Mouse (Mus musculus) embryonic fibroblast, embryonic 13.5 days (primary cell): ENCODE results near the gene Ccdc24. TPM values are rescaled to one million over a fixed set of nuclear protein-coding genes. Genes with fewer than 3 reads are reported as not detected.

Experiments used
- H3K27ac ChIP-seq: 2 replicates; pipeline ENCODE4 v1.5.1; 2012; ENCODE audit warnings: low read length, control low read depth, inconsistent platforms; ENCODE audit not compliant: insufficient read depth
- H3K4me1 ChIP-seq: 2 replicates; pipeline ENCODE4 v1.6.1; 2011; ENCODE audit warnings: low read length; ENCODE audit not compliant: control insufficient read depth, insufficient read depth
- H3K4me3 ChIP-seq: 2 replicates; pipeline ENCODE4 v1.5.1; 2011; ENCODE audit warnings: mild to moderate bottlenecking, control low read depth, low read length; ENCODE audit not compliant: insufficient read depth
- CTCF ChIP-seq: IDR thresholded peaks from 2 replicates; pipeline ENCODE4 v1.5.1; 2011; ENCODE audit warnings: mild to moderate bottlenecking, control low read depth, low read length, moderate library complexity, borderline replicate concordance; ENCODE audit not compliant: insufficient read depth
- POLR2A ChIP-seq: IDR thresholded peaks from 2 replicates; pipeline ENCODE4 v1.6.1; 2011; ENCODE audit warnings: low read depth, mild to moderate bottlenecking, control low read depth, low read length, moderate library complexity
- polyA plus RNA-seq: library from polyadenylated mRNA; stranded (reverse); fragments of >200 nt; gene quantifications from 2 replicates; pipeline ENCODE4 v1.2.4, GENCODE M21; 2011; ENCODE audit warnings: low read depth; ENCODE audit not compliant: missing spikeins, insufficient read length

Ccdc24 gene
- polyA plus RNA-seq, 1 experiment = 2.5 TPM

DNA sequence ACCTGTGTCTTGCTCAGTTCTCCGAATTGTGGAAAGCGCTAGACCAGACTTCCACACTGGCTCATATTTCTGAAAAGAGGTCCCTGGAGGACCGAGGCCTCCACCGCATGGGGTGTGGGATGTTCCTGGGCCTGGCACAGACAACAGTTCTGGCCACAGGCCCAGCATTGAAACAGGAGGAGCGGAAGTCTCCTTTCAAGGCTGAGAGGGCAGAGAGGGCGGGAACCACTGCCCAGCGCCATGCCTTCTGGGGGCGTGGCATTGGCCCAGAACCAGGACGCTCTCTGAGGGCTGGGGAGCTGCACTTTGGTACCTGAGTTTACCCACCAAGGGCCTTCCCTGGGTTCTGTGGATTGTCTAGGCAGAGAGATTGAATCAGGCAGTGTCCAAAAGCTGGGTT lies 6.3 kb downstream of the Ccdc24 start:
- no peak for TF ChIP-seq POLR2A
- no peak for TF ChIP-seq CTCF
- H3K27ac ChIP-seq = no peak overlapping the region
- peaks cover 4% of the 10 kb centered on the region for H3K4me1 ChIP-seq
- H3K4me3 ChIP-seq = no peak overlapping the region

DNA sequence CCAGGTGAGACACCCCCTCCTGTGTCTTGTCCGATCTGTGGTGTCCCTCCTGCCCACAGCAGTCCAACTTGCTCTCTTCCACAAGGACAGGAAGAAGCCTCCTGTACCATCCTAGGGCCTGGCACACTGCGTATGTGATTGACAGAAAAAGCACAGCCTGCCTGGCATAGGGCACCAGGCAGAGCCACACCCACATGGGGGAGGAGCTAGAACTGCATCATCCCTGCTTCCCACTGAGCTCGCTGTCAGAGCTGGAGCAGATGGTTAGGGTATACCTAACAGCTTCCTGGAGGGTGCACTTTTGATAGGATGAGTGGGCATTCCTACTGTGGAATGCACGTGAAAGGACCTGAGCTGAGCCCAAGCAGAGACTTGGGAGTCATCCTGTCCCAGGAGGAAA lies 9.5 kb downstream of the Ccdc24 start:
- Histone ChIP-seq H3K4me1 (peaks cover 4% of the 10 kb centered on the region), H3K4me3 (no peak overlapping the region), H3K27ac (no peak overlapping the region)
- TF ChIP-seq CTCF = no peak
- TF ChIP-seq POLR2A = no peak

- Histone ChIP-seq H3K27ac (no peak overlapping the region), H3K4me3 (no peak overlapping the region), H3K4me1 (no peaks in the 10 kb centered on the region)
- TF ChIP-seq CTCF = no peak
- no peak for TF ChIP-seq POLR2A
Measured at GRCm38 (mm10) chr4:117860570-117860969, 11.8 kb downstream of the Ccdc24 start.

DNA sequence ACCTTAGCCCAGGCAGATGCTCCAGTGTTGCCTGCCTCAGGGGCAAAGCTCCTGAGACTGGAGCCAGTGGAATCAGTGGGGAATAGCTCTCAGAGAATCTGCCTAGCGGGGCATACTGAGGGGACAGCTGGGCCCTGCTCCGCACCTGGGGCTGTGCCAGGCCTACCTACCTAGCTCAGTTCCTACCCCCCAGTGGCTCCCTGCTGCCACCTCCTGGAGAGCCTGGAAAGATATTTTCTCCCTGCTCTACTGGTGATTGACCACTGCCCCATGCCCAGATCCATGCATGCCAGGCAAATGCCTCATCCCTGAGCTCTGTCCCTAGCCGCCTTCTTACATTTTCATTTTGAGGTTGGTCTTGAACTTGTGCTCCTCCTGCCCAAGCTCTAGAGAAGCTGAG lies 13.6 kb downstream of the Ccdc24 start:
- TF ChIP-seq POLR2A = no peak
- 0 out of 2 replicates have a peak, but pooled peaks have one; percentile 15 for TF ChIP-seq CTCF

GRCm38 (mm10) chr4:117855146-117855545 lies 17.2 kb downstream of the Ccdc24 start:
- H3K27ac ChIP-seq = no peak overlapping the region
- no peak for TF ChIP-seq POLR2A
- TF ChIP-seq CTCF = no peak
- H3K4me3 ChIP-seq = no peak overlapping the region
- H3K4me1 ChIP-seq = no peaks in the 10 kb centered on the region

More for the DNA sequence above, 13.6 kb downstream of the Ccdc24 start:
- Histone ChIP-seq H3K4me3 (no peak overlapping the region), H3K4me1 (no peaks in the 10 kb centered on the region), H3K27ac (no peak overlapping the region)

DNA sequence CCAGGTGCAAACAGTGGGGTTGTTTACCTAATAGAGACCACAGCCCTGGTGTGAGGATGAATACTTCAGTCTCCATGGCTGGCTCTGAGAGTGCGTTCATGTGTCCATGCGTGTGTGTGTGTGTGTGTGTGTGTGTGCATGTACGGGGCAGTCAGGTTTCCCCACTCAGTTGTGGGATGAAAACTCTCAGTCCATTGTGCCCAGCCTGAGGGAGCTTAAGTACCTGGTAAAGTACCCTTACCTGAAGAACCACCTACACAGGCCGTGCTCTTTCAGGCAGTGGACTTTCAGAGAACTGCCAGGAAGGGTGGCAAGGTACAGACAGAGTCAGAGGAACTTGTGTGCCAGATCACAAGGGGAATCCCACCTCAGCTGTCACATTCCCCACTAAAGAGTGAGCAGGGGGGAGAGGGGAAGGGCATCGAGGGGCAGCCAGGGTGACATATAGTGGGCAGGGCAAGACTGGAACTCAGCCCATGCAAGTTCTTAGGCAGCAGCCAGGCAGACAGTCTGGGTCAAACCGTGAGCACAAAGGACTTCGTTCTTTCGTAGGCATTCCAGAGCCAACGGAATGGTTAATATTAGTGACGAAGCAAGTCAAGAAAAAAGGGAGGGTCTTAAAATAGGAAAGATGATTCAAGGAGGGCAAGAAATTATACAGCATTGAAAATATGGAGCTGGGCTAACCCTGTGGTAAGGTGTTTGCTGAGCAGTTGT lies 20.0 kb downstream of the Ccdc24 start:
- no peak overlapping the region for H3K4me3 ChIP-seq
- TF ChIP-seq CTCF (no peak), POLR2A (no peak)
- H3K4me1 ChIP-seq = no peaks in the 10 kb centered on the region

GRCm38 (mm10) chr4:117850871-117851270 lies 21.5 kb downstream of the Ccdc24 start:
- H3K27ac ChIP-seq = no peak overlapping the region
- H3K4me3 ChIP-seq = no peak overlapping the region
- no peaks in the 10 kb centered on the region for H3K4me1 ChIP-seq
- TF ChIP-seq CTCF (no peak), POLR2A (no peak)

More for the DNA sequence above, 20.0 kb downstream of the Ccdc24 start:
- H3K27ac ChIP-seq = no peak overlapping the region

DNA sequence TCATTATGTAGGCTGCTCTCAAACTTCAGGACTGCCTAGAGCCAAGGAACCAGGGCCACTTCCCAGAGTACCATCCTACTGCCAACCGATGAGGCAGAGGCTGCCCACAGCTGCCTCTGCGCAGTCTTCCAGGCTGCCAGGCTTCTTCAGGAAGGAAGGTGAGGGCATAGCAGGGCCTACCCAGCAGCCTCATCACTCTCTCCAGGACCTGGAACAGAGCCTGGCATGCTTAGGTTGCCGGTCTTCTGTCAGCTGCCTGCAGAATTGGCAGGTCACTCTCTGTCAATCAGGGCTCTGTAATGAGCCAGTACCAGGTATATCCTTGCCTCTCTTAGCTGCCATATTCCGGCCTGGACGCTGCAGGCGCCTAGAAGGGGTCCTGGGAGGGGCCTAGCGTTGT lies 22.2 kb downstream of the Ccdc24 start:
- H3K4me3 ChIP-seq = no peak overlapping the region
- H3K27ac ChIP-seq = no peak overlapping the region
- no peak for TF ChIP-seq POLR2A
- TF ChIP-seq CTCF = no peak
- H3K4me1 ChIP-seq = no peaks in the 10 kb centered on the region

DNA sequence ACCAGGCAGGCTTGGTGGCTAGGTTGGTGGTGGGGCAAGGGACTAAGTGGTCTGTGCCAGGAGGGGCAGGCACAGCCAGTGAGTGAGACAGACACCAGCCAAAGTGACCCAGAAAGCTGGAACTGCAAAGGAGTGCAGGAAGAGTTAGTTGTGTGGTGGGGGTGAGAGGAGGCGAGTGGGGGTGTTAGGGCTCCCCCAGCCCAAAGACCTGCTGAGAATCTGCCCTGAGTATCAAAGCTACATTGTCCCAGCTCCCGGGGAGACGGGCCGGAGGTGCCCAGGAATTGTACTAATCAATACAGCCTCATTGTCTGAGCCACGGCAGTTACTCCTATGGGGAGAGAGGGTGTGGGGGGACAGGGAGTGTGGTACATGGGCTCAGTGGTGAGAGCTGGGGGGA lies 22.9 kb downstream of the Ccdc24 start:
- TF ChIP-seq CTCF (no peak), POLR2A (no peak)
- Histone ChIP-seq H3K4me3 (no peak overlapping the region), H3K4me1 (no peaks in the 10 kb centered on the region), H3K27ac (no peak overlapping the region)

- TF ChIP-seq POLR2A (no peak), CTCF (no peak)
- Histone ChIP-seq H3K27ac (no peak overlapping the region), H3K4me1 (no peaks in the 10 kb centered on the region), H3K4me3 (no peak overlapping the region)
Measured at GRCm38 (mm10) chr4:117849063-117849462, 23.3 kb downstream of the Ccdc24 start.

- Histone ChIP-seq H3K4me1 (no peaks in the 10 kb centered on the region), H3K4me3 (no peak overlapping the region), H3K27ac (no peak overlapping the region)
- TF ChIP-seq CTCF = no peak
- no peak for TF ChIP-seq POLR2A
Measured at GRCm38 (mm10) chr4:117847011-117847410, 25.3 kb downstream of the Ccdc24 start.
